In the genomic region with DNA sequence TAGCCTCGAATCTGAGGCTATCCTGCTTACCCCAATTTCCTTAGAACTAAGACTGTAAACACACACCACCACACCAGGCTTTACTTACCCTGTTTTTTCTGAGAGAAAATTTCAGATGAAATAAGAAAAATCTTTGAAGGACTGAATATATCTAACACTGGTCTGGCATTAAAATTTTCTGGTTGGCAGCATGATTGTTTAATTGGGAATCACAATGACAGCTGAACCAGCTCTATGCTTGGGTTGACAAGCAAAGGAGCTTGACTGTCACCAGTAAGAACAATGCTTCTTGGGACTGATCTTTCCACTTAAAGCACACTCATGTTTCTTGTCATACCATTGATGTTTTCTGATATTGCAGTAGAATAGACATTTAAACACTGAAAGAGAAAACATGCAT, we compare ENCODE assay signal across 17 mouse cellular contexts.
"Had no signal": no experiment of that assay in that cellular context is flagged by ENCODE, and none has a peak within 500 bp of the region (broad histone marks: within the 10 kb centered on the region; RNA-seq: fewer than 3 reads in every experiment).

No protein-coding gene starts in this region.

- ATAC-seq: midbrain, embryonic 16.5 days had no signal

- H3K4me3 ChIP-seq: midbrain, embryonic 10.5 days; midbrain, embryonic 12.5 days; myocyte; neural tube, embryonic 13.5 days; neural tube, embryonic 15.5 days had no signal

- DNase-seq: lung, adult 18-20 months; lung, postnatal 10 days; lung, postnatal 4 days; midbrain, embryonic 14.5 days; right cerebral cortex, adult 18-20 months; right cerebral cortex, postnatal 25 days; right cerebral cortex, postnatal 4 days; spleen, adult 18-20 months; thymus, adult 18-20 months; thymus, postnatal 25 days; thymus, postnatal 4 days had no signal

- H3K4me1 ChIP-seq: midbrain, embryonic 10.5 days; midbrain, embryonic 12.5 days; neural tube, embryonic 13.5 days; neural tube, embryonic 15.5 days had no signal

- H3K27me3 ChIP-seq: midbrain, embryonic 12.5 days; neural tube, embryonic 13.5 days; neural tube, embryonic 15.5 days had no signal

- H3K36me3 ChIP-seq: midbrain, embryonic 10.5 days; midbrain, embryonic 12.5 days; neural tube, embryonic 13.5 days; neural tube, embryonic 15.5 days had no signal

- H3K27ac ChIP-seq: midbrain, embryonic 10.5 days; midbrain, embryonic 12.5 days; neural tube, embryonic 13.5 days; neural tube, embryonic 15.5 days had no signal
